Mouse (Mus musculus) inflammation-experienced regulatory T-cells, adult 6 months (primary cell): ENCODE data around the gene Camk1g. TPM values are rescaled to one million over a fixed set of nuclear protein-coding genes. Genes with fewer than 3 reads are reported as not detected.

Experiments
- ATAC-seq: one replicate; pipeline ENCODE4 v1.8.0; 2017
- polyA plus RNA-seq, 3 experiments: library from polyadenylated mRNA; unstranded; fragments of 100-300 nt; shearing (Covaris generic); gene quantifications; one replicate each; pipeline ENCODE4 v1.2.1; 2017

Camk1g gene
- polyA plus RNA-seq, 3 experiments from 2014 or later = not detected

- no peak for ATAC-seq
Measured at GRCm38 (mm10) chr1:193299995-193300394, 70.1 kb downstream of the Camk1g start.

- ATAC-seq = no peak
Measured at GRCm38 (mm10) chr1:193298141-193298765, 71.8 kb downstream of the Camk1g start.

Other genes with a start within 250 kb of the Camk1g start
- 10 to 100 TPM in 2 of 3 experiments, 1 to 10 TPM in 1; 5.0 to 15.1 (median 10.5) TPM for gene Diexf, start 240.0 kb downstream of the Camk1g start, polyA plus RNA-seq
- 1 to 10 TPM; 3.9 to 6.5 (median 5.1) TPM for gene Irf6, start 217.2 kb downstream of the Camk1g start, polyA plus RNA-seq
- 10 to 100 TPM in 2 of 3 experiments, 1 to 10 TPM in 1; 8.2 to 16.0 (median 15.3) TPM for gene A130010J15Rik, start 202.3 kb downstream of the Camk1g start, polyA plus RNA-seq
- 100 to 1,000 TPM; 208 to 375 (median 335) TPM for gene Traf3ip3, start 168.6 kb downstream of the Camk1g start, polyA plus RNA-seq
- 10 to 100 TPM; 16.6 to 23.0 (median 20.6) TPM for gene Lamb3, start 162.6 kb downstream of the Camk1g start, polyA plus RNA-seq
- 100 to 1,000 TPM; 137 to 252 (median 149) TPM for gene Hsd11b1, start 106.2 kb downstream of the Camk1g start, polyA plus RNA-seq
- gene G0s2, start 97.1 kb downstream of the Camk1g start, polyA plus RNA-seq = under 1 TPM in 1 of 3 experiments, not detected in 2; 0.79 TPM